Mouse (Mus musculus) embryonic facial prominence, embryonic 15.5 days (tissue): ENCODE measurements around the gene Ttc37. TPM values are rescaled to one million over a fixed set of nuclear protein-coding genes. Genes with fewer than 3 reads are reported as not detected.

Experiments
- ATAC-seq: fragments of 200-750 bp; cut with Nextera tagmentation; 2 replicates; pipeline ENCODE4 v1.8.0; 2017; ENCODE audit warnings: low read depth, moderate TSS enrichment; ENCODE audit not compliant: insufficient number of reproducible peaks, low FRiP score, low TSS enrichment
- H3K27ac ChIP-seq: fragments of 300-500 bp; sonication (generic); replicated peaks from 2 replicates; pipeline ENCODE4 v1.5.1; 2015; ENCODE audit warnings: mild to moderate bottlenecking, inconsistent platforms
- H3K27me3 ChIP-seq: fragments of 300-500 bp; sonication (generic); 2 replicates; pipeline ENCODE4 v1.6.1; 2015; ENCODE audit warnings: inconsistent platforms
- H3K36me3 ChIP-seq: fragments of 300-500 bp; sonication (generic); 2 replicates; pipeline ENCODE4 v1.6.1; 2015; ENCODE audit warnings: mild to moderate bottlenecking, inconsistent platforms
- H3K4me1 ChIP-seq: fragments of 300-500 bp; sonication (generic); 2 replicates; pipeline ENCODE4 v1.6.1; 2015; ENCODE audit warnings: inconsistent platforms
- H3K4me2 ChIP-seq: fragments of 300-500 bp; sonication (generic); replicated peaks from 2 replicates; pipeline ENCODE4 v1.6.1; 2015; ENCODE audit warnings: mild to moderate bottlenecking, inconsistent platforms
- H3K4me3 ChIP-seq: fragments of 300-500 bp; sonication (generic); replicated peaks from 2 replicates; pipeline ENCODE4 v1.5.1; 2015; ENCODE audit warnings: mild to moderate bottlenecking, inconsistent platforms
- H3K9ac ChIP-seq: fragments of 300-500 bp; sonication (generic); 2 replicates; pipeline ENCODE4 v1.6.1; 2015; ENCODE audit warnings: inconsistent platforms
- H3K9me3 ChIP-seq: fragments of 300-500 bp; sonication (generic); replicated peaks from 2 replicates; pipeline ENCODE4 v1.6.1; 2016; ENCODE audit warnings: inconsistent platforms
- WGBS: fragments of 180-500 bp; shearing (Covaris S2); methylation state at CpG from one replicate; pipeline ENCODE4 v1.1.7; 2015; 5-methylcytosine and 5-hydroxymethylcytosine counted together
- polyA plus RNA-seq: library from polyadenylated mRNA; unstranded; fragments of >200 nt; fragmentation: Nextera tagmentation; extraction: Ambion mirVana; gene quantifications from 2 replicates; pipeline ENCODE4 v1.2.1, GENCODE M21; 2015

Ttc37 gene
- polyA plus RNA-seq, 1 experiment from 2014 or later, result 13.0 TPM

- Histone ChIP-seq H3K27me3 (no peaks in the 10 kb centered on the region), H3K4me2 (no peak overlapping the region), H3K36me3 (peaks cover 57% of the 10 kb centered on the region), H3K4me1 (no peaks in the 10 kb centered on the region), H3K9ac (no peak overlapping the region), H3K27ac (no peak overlapping the region), H3K9me3 (no peaks in the 10 kb centered on the region; the same call in 1 of the 2 replicates), H3K4me3 (no peak overlapping the region)
- no peak for ATAC-seq
- 68% methylated on average over 2 of the region's 2 CpGs for WGBS
Measured at GRCm38 (mm10) chr13:76160587-76160986, 62.1 kb downstream of the Ttc37 start.

- no peak for ATAC-seq
- no peaks in the 10 kb centered on the region for H3K4me1 ChIP-seq
- no peak overlapping the region for H3K4me2 ChIP-seq
- H3K27ac ChIP-seq, result no peak overlapping the region
- H3K9me3 ChIP-seq, result no peaks in the 10 kb centered on the region
- H3K4me3 ChIP-seq, result no peak overlapping the region
- H3K9ac ChIP-seq, result no peak overlapping the region
- peaks cover 26% of the 10 kb centered on the region for H3K36me3 ChIP-seq
- no peaks in the 10 kb centered on the region for H3K27me3 ChIP-seq
Measured at GRCm38 (mm10) chr13:76174297-76174696, 75.8 kb downstream of the Ttc37 start.

GRCm38 (mm10) chr13:76178700-76179099 is 80.2 kb downstream of the Ttc37 start:
- no peaks in the 10 kb centered on the region for H3K4me1 ChIP-seq
- H3K4me2 ChIP-seq, result no peak overlapping the region
- H3K36me3 ChIP-seq, result peaks cover 28% of the 10 kb centered on the region
- WGBS, result 95% methylated on average over 5 of the region's 5 CpGs
- no peaks in the 10 kb centered on the region for H3K27me3 ChIP-seq
- no peaks in the 10 kb centered on the region for H3K9me3 ChIP-seq
- H3K4me3 ChIP-seq, result no peak overlapping the region
- no peak for ATAC-seq
- no peak overlapping the region for H3K9ac ChIP-seq
- no peak overlapping the region for H3K27ac ChIP-seq

- Histone ChIP-seq H3K9me3 (no peaks in the 10 kb centered on the region), H3K36me3 (peaks cover 44% of the 10 kb centered on the region), H3K4me1 (no peaks in the 10 kb centered on the region), H3K27ac (no peak overlapping the region), H3K4me3 (no peak overlapping the region), H3K9ac (no peak overlapping the region), H3K4me2 (no peak overlapping the region), H3K27me3 (no peaks in the 10 kb centered on the region)
- WGBS, result 88% methylated on average over 5 of the region's 5 CpGs
- no peak for ATAC-seq
Measured at GRCm38 (mm10) chr13:76187651-76188050, 89.1 kb downstream of the Ttc37 start.

GRCm38 (mm10) chr13:76189190-76189589 is 90.7 kb downstream of the Ttc37 start:
- Histone ChIP-seq H3K36me3 (peaks cover 44% of the 10 kb centered on the region), H3K9me3 (no peaks in the 10 kb centered on the region), H3K9ac (no peak overlapping the region), H3K4me3 (no peak overlapping the region), H3K27ac (no peak overlapping the region), H3K4me1 (no peaks in the 10 kb centered on the region), H3K4me2 (no peak overlapping the region), H3K27me3 (no peaks in the 10 kb centered on the region)
- ATAC-seq, result no peak
- WGBS, result 84% methylated on average over 3 of the region's 3 CpGs

- Histone ChIP-seq H3K4me1 (no peaks in the 10 kb centered on the region), H3K27ac (no peak overlapping the region), H3K9ac (no peak overlapping the region), H3K4me2 (no peak overlapping the region), H3K4me3 (no peak overlapping the region), H3K27me3 (no peaks in the 10 kb centered on the region), H3K36me3 (peaks cover 44% of the 10 kb centered on the region), H3K9me3 (no peaks in the 10 kb centered on the region)
- WGBS, result 61% methylated on average over 3 of the region's 3 CpGs
- no peak for ATAC-seq
Measured at GRCm38 (mm10) chr13:76190273-76190672, 91.7 kb downstream of the Ttc37 start.

- Histone ChIP-seq H3K4me3 (no peak overlapping the region), H3K27ac (no peak overlapping the region), H3K27me3 (no peaks in the 10 kb centered on the region), H3K4me1 (no peaks in the 10 kb centered on the region), H3K4me2 (no peak overlapping the region), H3K36me3 (peaks cover 24% of the 10 kb centered on the region), H3K9ac (no peak overlapping the region), H3K9me3 (no peaks in the 10 kb centered on the region)
- no peak for ATAC-seq
Measured at GRCm38 (mm10) chr13:76194937-76195336, 96.4 kb downstream of the Ttc37 start.

GRCm38 (mm10) chr13:76195431-76196138 is 97.1 kb downstream of the Ttc37 start:
- H3K4me2 ChIP-seq, result no peak overlapping the region
- no peak overlapping the region for H3K4me3 ChIP-seq
- peaks cover 21% of the 10 kb centered on the region for H3K36me3 ChIP-seq
- no peak overlapping the region for H3K9ac ChIP-seq
- ATAC-seq, result no peak
- H3K27me3 ChIP-seq, result no peaks in the 10 kb centered on the region
- no peaks in the 10 kb centered on the region for H3K9me3 ChIP-seq
- no peaks in the 10 kb centered on the region for H3K4me1 ChIP-seq
- WGBS, result 89% methylated on average over 8 of the region's 8 CpGs
- H3K27ac ChIP-seq, result no peak overlapping the region

- no peaks in the 10 kb centered on the region for H3K9me3 ChIP-seq
- no peak overlapping the region for H3K4me3 ChIP-seq
- 79% methylated on average over 3 of the region's 3 CpGs for WGBS
- H3K36me3 ChIP-seq, result peaks cover 3% of the 10 kb centered on the region
- H3K4me1 ChIP-seq, result no peaks in the 10 kb centered on the region
- no peak overlapping the region for H3K27ac ChIP-seq
- no peak overlapping the region for H3K4me2 ChIP-seq
- H3K27me3 ChIP-seq, result no peaks in the 10 kb centered on the region
- H3K9ac ChIP-seq, result no peak overlapping the region
- ATAC-seq, result no peak
Measured at GRCm38 (mm10) chr13:76197297-76197848, 98.8 kb downstream of the Ttc37 start.

GRCm38 (mm10) chr13:76199943-76200342 is 101.4 kb downstream of the Ttc37 start:
- ATAC-seq, result no peak
- Histone ChIP-seq H3K36me3 (no peaks in the 10 kb centered on the region), H3K27me3 (no peaks in the 10 kb centered on the region), H3K4me3 (no peak overlapping the region), H3K27ac (no peak overlapping the region), H3K9ac (no peak overlapping the region), H3K9me3 (no peaks in the 10 kb centered on the region), H3K4me1 (no peaks in the 10 kb centered on the region), H3K4me2 (no peak overlapping the region)
- 93% methylated on average over 4 of the region's 4 CpGs for WGBS

- H3K9ac ChIP-seq, result no peak overlapping the region
- no peaks in the 10 kb centered on the region for H3K36me3 ChIP-seq
- WGBS, result 66% methylated on average over 2 of the region's 2 CpGs
Measured at GRCm38 (mm10) chr13:76214928-76215327, 116.4 kb downstream of the Ttc37 start.

GRCm38 (mm10) chr13:76215397-76215796 is 116.9 kb downstream of the Ttc37 start:
- Histone ChIP-seq H3K4me1 (no peaks in the 10 kb centered on the region), H3K27me3 (no peaks in the 10 kb centered on the region), H3K27ac (no peak overlapping the region), H3K9me3 (no peaks in the 10 kb centered on the region), H3K36me3 (no peaks in the 10 kb centered on the region), H3K9ac (no peak overlapping the region), H3K4me2 (no peak overlapping the region), H3K4me3 (no peak overlapping the region)
- 45% methylated on average over 2 of the region's 2 CpGs for WGBS
- ATAC-seq, result no peak

More at GRCm38 (mm10) chr13:76214928-76215327, 116.4 kb downstream of the Ttc37 start:
- Histone ChIP-seq H3K4me2 (no peak overlapping the region), H3K4me1 (no peaks in the 10 kb centered on the region), H3K27me3 (no peaks in the 10 kb centered on the region), H3K27ac (no peak overlapping the region), H3K4me3 (no peak overlapping the region), H3K9me3 (no peaks in the 10 kb centered on the region)
- no peak for ATAC-seq
